Mouse (Mus musculus): ENCODE data around the gene Rnaset2b.
"Not testable (repeated sequence)": the region's sequence is repeated elsewhere in the genome, so short reads cannot be mapped to it uniquely, and the experiment has no call there.

- TF ChIP-seq CTCF (IDR thresholded peaks at IDR 0.05; ENCODE audit: low read depth, low read length); TAL1 (conservative IDR thresholded peaks at IDR 0.05; ENCODE audit: low read depth, low read length); POLR2AphosphoS5 (IDR thresholded peaks at IDR 0.05; ENCODE audit: insufficient replicate concordance, low read depth, low read length); GATA1 (IDR thresholded peaks at IDR 0.05; ENCODE audit: borderline replicate concordance, low read length); GATA2 (IDR thresholded peaks at IDR 0.05; ENCODE audit: borderline replicate concordance, low read depth, low read length): not testable (repeated sequence)
Observed at GRCm38 (mm10) chr17:7009901-7010300, 39.5 kb downstream of the Rnaset2b start.
